Mouse (Mus musculus) limb, embryonic 12.5 days (tissue): ENCODE measurements around the gene Irf4. TPM values are rescaled to one million over a fixed set of nuclear protein-coding genes. Genes with fewer than 3 reads are reported as not detected.

Experiments used
- ATAC-seq: fragments of 200-750 bp; cut with Nextera tagmentation; 2 replicates; pipeline ENCODE4 v1.8.0; 2017; ENCODE audit warnings: low read depth, moderate TSS enrichment; ENCODE audit not compliant: insufficient number of reproducible peaks, insufficient read depth, low FRiP score, low TSS enrichment
- H3K27ac ChIP-seq: fragments of 300-500 bp; sonication (generic); 2 replicates; pipeline ENCODE4 v1.5.1; 2016; ENCODE audit warnings: mild to moderate bottlenecking, moderate library complexity
- H3K27me3 ChIP-seq: fragments of 300-500 bp; sonication (generic); 2 replicates; pipeline ENCODE4 v1.6.1; 2016; ENCODE audit warnings: mild to moderate bottlenecking, moderate library complexity
- H3K36me3 ChIP-seq: fragments of 300-500 bp; sonication (generic); 2 replicates; pipeline ENCODE4 v1.6.1; 2016; ENCODE audit warnings: mild to moderate bottlenecking, moderate library complexity
- H3K4me1 ChIP-seq: fragments of 300-500 bp; sonication (generic); replicated peaks from 2 replicates; pipeline ENCODE4 v1.6.1; 2016
- H3K4me2 ChIP-seq: fragments of 300-500 bp; sonication (generic); 2 replicates; pipeline ENCODE4 v1.6.1; 2016; ENCODE audit warnings: mild to moderate bottlenecking, moderate library complexity
- H3K4me3 ChIP-seq: fragments of 300-500 bp; sonication (generic); replicated peaks from 2 replicates; pipeline ENCODE4 v1.5.1; 2016; ENCODE audit warnings: mild to moderate bottlenecking
- H3K9ac ChIP-seq: fragments of 300-500 bp; sonication (generic); replicated peaks from 2 replicates; pipeline ENCODE4 v1.6.1; 2016; ENCODE audit warnings: mild to moderate bottlenecking, moderate library complexity
- H3K9me3 ChIP-seq: fragments of 300-500 bp; sonication (generic); 2 replicates; pipeline ENCODE4 v1.6.1; 2016; ENCODE audit warnings: mild to moderate bottlenecking, moderate library complexity
- WGBS: fragments of 180-500 bp; shearing (Covaris S2); methylation state at CpG from one replicate; pipeline ENCODE4 v1.1.7; 2016; 5-methylcytosine and 5-hydroxymethylcytosine counted together
- polyA plus RNA-seq: library from polyadenylated mRNA; unstranded; fragments of >200 nt; fragmentation: Nextera tagmentation; extraction: Ambion mirVana; gene quantifications from 2 replicates; pipeline ENCODE4 v1.2.1, GENCODE M21; 2016

Gene Irf4
- polyA plus RNA-seq, 1 experiment from 2014 or later = not detected

DNA sequence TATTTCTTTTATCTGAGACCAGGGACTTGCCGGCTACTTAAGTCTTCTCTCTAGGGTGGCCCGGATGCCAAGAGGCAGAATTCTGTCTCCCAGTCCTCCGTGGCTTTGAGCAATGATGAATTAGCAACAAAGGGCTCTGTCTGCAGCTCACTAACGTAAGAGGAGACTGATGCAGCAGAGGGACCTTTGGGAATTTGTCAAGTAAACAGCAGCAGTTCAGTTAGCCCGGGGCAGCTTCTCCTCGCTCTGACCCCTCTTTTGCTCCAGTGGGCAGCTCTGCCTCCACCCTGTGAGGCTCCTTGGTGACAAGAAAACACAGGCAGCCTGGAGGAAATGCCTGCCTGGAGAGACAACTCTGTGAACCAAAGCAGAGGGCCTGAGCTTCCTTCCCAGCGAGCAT lies 26.4 kb upstream of the Irf4 start:
- 26% methylated on average over 7 of the region's 7 CpGs for WGBS
- H3K9ac ChIP-seq = no peak overlapping the region
- no peak overlapping the region for H3K27ac ChIP-seq

DNA sequence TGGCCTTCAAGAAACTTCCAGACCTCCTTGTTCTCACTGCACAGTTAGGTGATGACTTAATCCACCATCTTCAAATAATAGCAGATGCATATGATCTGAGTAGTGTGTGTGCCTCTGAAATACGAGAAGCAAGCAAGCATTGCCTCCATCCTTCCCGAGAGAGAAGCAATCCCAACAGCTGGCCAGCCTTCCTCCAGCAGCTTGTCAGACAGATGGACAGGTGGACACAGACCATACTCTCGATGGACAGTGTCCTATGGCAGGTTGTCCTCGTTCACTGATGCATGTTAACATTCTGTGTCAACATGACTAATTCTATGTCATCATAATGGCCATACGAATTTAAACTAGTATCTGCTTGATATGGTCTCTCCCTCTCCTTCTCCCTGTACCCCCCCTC lies 25.8 kb upstream of the Irf4 start:
- 57% methylated on average over 5 of the region's 5 CpGs for WGBS

More for the DNA sequence above, 26.4 kb upstream of the Irf4 start:
- H3K36me3 ChIP-seq = no peaks in the 10 kb centered on the region
- no peak overlapping the region for H3K4me3 ChIP-seq
- H3K4me2 ChIP-seq = no peak overlapping the region
- no peaks in the 10 kb centered on the region for H3K9me3 ChIP-seq
- peaks cover 8% of the 10 kb centered on the region; the same call in 1 of the 2 replicates for H3K4me1 ChIP-seq
- no peaks in the 10 kb centered on the region for H3K27me3 ChIP-seq
- ATAC-seq = no peak

DNA sequence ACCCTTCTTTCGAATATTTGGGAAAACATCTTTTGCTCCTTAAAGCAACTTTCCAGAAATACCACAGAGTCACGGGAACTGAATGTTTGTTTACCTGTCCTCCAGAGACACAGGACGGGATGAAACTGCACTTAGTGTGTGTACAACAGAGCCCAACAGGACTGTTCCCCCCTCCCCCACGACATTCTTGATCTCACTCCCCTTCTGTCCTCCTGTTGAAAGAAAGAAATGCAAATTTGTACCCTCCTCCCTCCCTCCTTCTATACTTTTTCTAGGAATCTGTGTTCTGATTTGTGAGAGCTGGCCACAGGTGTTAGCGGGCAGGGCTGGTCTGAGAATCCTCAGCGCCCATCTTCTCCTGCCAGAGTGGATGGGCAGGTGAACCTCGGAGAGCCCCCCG lies 25.2 kb upstream of the Irf4 start:
- H3K27me3 ChIP-seq = no peaks in the 10 kb centered on the region
- H3K36me3 ChIP-seq = no peaks in the 10 kb centered on the region
- H3K4me3 ChIP-seq = no peak overlapping the region
- H3K9me3 ChIP-seq = no peaks in the 10 kb centered on the region
- ATAC-seq = no peak
- peaks cover 8% of the 10 kb centered on the region; the same call in 1 of the 2 replicates for H3K4me1 ChIP-seq
- no peak overlapping the region for H3K4me2 ChIP-seq
- WGBS = 62% methylated on average over 8 of the region's 8 CpGs
- H3K27ac ChIP-seq = no peak overlapping the region
- H3K9ac ChIP-seq = no peak overlapping the region

More for the DNA sequence above, 25.8 kb upstream of the Irf4 start:
- no peak overlapping the region for H3K4me3 ChIP-seq
- no peak for ATAC-seq
- H3K4me2 ChIP-seq = no peak overlapping the region
- H3K36me3 ChIP-seq = no peaks in the 10 kb centered on the region
- H3K27me3 ChIP-seq = no peaks in the 10 kb centered on the region
- no peak overlapping the region for H3K27ac ChIP-seq
- no peaks in the 10 kb centered on the region for H3K9me3 ChIP-seq
- no peak overlapping the region for H3K9ac ChIP-seq
- peaks cover 8% of the 10 kb centered on the region; the same call in 1 of the 2 replicates for H3K4me1 ChIP-seq

DNA sequence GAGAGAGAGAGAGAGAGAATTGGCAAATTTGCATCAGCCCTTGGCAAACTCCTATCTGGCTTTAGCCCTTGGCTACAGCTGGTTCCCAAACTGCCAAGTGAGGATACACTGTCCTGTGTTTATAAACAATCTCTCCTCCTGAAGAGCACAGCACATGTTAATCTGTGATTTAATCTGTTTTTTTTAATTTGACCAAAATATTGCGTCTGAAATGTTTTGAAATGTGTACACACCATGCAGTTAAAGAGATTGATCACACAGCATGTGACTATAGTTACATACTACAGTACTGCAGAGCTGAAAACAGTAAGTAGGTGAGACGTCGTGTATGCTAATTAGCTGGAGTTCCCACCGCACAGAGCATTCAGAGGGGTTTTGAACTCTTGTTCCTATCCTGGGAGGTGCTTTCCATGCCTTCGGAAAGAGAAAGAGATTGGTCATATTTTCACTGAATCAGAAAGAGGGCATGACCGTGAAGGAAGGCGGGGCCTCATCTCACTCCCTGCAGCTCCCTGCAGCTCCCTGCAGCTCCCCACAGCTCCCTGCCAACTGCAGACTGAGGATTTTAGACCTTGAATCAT lies 24.2 kb upstream of the Irf4 start:
- Histone ChIP-seq H3K4me1 (0 out of 2 replicates have a peak, but pooled peaks cover 5% of the 10 kb centered on the region), H3K4me3 (no peak overlapping the region), H3K36me3 (no peaks in the 10 kb centered on the region), H3K9me3 (no peaks in the 10 kb centered on the region), H3K9ac (no peak overlapping the region), H3K27ac (no peak overlapping the region), H3K4me2 (no peak overlapping the region), H3K27me3 (no peaks in the 10 kb centered on the region)
- WGBS = 37% methylated on average over 7 of the region's 7 CpGs
- ATAC-seq = no peak

DNA sequence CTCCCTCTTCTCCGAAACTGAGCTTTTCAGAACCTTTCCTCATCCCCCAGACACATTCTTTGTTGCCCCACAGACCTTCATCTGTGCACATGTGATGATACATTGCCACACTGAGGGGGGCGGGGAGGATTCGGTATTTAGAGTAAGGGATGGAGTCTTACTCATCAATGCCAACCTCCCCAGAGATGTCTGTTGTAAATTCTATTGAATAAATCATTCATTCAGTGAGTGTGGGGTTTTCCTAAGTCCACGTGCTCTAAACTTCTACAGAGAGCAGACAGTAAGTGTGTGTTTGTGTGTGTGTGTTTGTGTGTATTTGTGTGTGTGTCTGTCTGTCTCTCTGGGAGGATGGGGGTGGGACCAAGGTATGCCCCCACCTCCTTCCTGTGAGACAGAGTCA lies 22.1 kb upstream of the Irf4 start:
- Histone ChIP-seq H3K27ac (no peak overlapping the region), H3K4me3 (no peak overlapping the region), H3K4me2 (no peak overlapping the region), H3K9me3 (no peaks in the 10 kb centered on the region), H3K4me1 (0 out of 2 replicates have a peak, but pooled peaks cover 5% of the 10 kb centered on the region), H3K36me3 (no peaks in the 10 kb centered on the region), H3K27me3 (no peaks in the 10 kb centered on the region), H3K9ac (no peak overlapping the region)
- no peak for ATAC-seq
- 82% methylated on average over 4 of the region's 4 CpGs for WGBS

DNA sequence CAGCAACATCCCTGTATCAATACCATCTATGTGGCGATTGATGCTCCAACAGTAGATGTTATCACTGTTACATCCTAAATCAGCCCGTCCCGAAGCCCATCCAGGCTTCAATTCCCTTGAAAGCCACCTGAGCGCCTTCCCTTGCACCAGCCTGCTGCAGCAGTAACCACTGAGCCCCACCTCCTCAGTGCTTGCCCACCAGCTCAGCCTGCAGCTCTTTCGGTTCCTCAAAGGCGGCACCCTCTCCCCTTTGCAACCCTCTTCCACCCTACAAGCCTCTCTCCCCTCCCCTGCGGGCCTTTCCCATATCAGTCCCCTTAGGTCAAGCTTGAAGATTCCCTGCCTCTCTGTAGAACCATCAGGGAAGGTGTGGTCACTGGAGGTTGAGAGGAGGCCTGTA lies 20.9 kb upstream of the Irf4 start:
- Histone ChIP-seq H3K4me3 (no peak overlapping the region), H3K4me2 (no peak overlapping the region), H3K27me3 (no peaks in the 10 kb centered on the region), H3K4me1 (0 out of 2 replicates have a peak, but pooled peaks cover 5% of the 10 kb centered on the region), H3K27ac (no peak overlapping the region), H3K9me3 (no peaks in the 10 kb centered on the region), H3K9ac (no peak overlapping the region), H3K36me3 (no peaks in the 10 kb centered on the region)
- ATAC-seq = no peak
- WGBS = 97% methylated on average over 7 of the region's 7 CpGs

DNA sequence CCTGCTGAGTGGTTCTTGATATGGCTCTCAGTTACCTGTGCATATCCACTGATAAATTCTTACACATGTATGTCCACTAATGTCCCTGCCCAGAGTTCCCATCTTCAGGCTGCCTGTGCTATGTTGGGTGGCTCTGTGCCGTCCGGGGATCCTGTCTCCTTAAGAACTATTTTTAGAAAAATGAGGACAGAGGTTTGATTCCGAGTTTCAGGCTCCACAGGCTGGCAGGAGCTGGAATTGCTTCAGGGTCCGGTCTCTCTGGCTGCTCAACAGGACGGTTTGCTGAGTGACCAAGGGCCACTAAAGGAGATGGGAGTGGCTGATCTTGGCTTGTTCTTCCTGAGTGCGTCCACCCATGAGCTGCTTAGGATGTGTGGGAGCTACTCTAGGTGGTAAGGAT lies 19.8 kb upstream of the Irf4 start:
- no peak overlapping the region for H3K27ac ChIP-seq
- H3K4me1 ChIP-seq = 0 out of 2 replicates have a peak, but pooled peaks cover 5% of the 10 kb centered on the region
- H3K4me3 ChIP-seq = no peak overlapping the region
- H3K9me3 ChIP-seq = no peaks in the 10 kb centered on the region
- ATAC-seq = no peak
- H3K4me2 ChIP-seq = no peak overlapping the region
- 59% methylated on average over 6 of the region's 6 CpGs for WGBS
- no peak overlapping the region for H3K9ac ChIP-seq
- H3K36me3 ChIP-seq = no peaks in the 10 kb centered on the region
- no peaks in the 10 kb centered on the region for H3K27me3 ChIP-seq

DNA sequence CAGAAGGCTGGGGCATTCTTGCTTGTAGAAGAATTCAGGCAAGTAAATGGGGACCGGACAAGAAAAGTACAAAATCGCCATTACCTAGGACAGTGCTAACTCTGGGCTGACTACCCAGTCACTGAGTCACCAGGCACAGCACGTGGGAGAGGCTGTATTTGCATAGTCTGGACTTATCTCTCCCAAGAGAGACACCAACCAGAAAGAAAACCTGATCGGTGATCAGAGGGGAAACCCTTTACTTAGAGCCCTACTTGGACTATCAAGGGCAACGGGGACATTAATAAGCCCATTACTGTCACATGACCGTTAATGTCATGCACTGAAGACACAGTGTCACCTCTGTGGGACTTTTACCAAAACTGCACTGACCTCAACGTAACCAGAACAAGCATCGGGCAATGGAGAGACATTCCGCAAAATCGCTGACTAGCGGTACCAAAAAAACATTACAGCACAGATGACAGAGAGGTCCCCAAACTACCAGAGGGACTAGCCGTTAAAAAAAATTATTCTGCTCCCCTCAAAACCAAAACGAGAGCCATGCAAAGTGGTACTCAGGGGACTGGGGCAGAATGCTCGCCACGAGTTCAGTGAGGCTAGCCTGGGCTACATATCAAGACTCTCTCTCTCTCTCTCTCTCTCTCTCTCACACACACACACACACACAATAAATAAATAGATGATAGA lies 18.8 kb upstream of the Irf4 start:
- Histone ChIP-seq H3K27me3 (no peaks in the 10 kb centered on the region), H3K4me2 (no peak overlapping the region), H3K9me3 (no peaks in the 10 kb centered on the region), H3K36me3 (no peaks in the 10 kb centered on the region), H3K9ac (no peak overlapping the region), H3K4me3 (no peak overlapping the region), H3K4me1 (0 out of 2 replicates have a peak, but pooled peaks cover 1% of the 10 kb centered on the region), H3K27ac (no peak overlapping the region)
- no peak for ATAC-seq
- 85% methylated on average over 15 of the region's 15 CpGs for WGBS

DNA sequence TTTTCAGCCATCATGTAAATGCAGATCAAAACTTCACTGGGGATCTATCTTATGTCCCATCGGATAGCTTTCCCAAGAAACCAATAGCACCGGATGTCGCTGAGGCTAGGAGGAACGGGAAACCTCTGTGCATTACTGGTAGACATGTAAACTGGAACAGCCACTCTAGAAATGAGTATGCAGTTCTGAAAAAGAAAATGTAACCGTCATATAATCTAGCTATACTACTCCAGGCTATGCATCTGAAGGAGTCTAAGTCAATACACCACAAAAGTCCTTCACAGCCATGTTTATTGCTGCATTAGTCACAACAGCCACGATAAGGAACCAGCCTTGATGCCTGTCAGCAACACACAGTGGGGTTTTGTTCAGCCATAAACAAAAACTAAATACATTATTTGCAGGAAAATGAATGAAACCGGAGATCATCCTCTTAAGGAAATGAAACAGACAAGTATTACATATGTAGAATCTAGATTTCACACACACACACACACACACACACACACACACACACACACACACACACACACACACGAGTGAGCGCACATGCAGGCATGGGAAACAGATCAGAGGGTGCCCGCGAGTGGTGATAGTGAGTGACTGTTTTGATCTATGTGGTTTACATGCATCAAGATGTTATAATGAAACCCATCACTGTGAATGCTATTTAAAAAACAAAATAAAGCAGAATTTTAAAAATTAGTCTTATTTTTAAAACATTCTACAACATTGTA lies 16.1 kb upstream of the Irf4 start:
- H3K4me2 ChIP-seq = no peak overlapping the region
- no peaks in the 10 kb centered on the region for H3K9me3 ChIP-seq
- no peak overlapping the region for H3K9ac ChIP-seq
- H3K27me3 ChIP-seq = no peaks in the 10 kb centered on the region
- no peaks in the 10 kb centered on the region for H3K4me1 ChIP-seq
- WGBS = 87% methylated on average over 11 of the region's 11 CpGs
- H3K27ac ChIP-seq = no peak overlapping the region
- no peak for ATAC-seq
- no peak overlapping the region for H3K4me3 ChIP-seq
- H3K36me3 ChIP-seq = no peaks in the 10 kb centered on the region

DNA sequence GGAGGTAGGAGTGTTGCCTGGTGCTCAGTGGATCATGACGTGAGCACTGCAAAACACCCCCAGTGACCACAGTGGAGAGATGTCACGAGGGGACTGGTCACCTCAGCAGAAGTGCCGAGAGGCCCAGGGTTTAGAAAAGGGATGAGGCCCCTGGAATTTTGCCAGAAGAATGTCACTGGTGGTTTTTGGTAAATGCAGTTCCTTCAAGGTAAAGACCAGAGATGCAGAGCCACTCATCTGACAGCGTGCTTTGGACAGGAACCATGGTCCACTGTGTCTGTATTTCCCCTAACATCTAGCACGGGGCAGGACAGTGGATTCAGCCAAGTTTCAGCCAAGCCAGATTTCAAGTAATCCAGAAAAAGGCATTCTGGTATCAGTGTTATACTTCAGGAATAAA lies 12.3 kb upstream of the Irf4 start:
- Histone ChIP-seq H3K27me3 (no peaks in the 10 kb centered on the region), H3K9me3 (no peaks in the 10 kb centered on the region), H3K36me3 (no peaks in the 10 kb centered on the region), H3K4me2 (no peak overlapping the region), H3K9ac (no peak overlapping the region), H3K27ac (no peak overlapping the region), H3K4me3 (no peak overlapping the region), H3K4me1 (no peaks in the 10 kb centered on the region)
- no peak for ATAC-seq
- WGBS = 83% methylated on average over 5 of the region's 5 CpGs

DNA sequence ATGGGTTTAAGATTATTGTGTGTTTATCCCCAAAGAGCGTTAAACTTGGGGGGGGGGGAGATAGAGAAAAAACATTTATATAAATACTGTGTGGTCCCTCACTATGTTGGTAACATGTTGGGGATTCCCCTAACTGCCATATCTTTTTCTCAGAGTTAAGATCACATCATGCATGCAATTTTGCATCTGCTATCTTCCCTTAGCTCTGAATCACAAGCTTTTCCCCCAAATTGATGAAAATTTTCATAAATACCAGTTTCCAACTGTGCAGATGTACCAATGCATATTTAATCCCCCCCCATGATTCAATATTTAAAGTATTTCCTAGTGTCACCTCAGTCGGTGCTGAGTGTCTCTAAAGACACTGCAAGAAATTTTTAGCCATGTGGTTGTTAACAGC lies 11.8 kb upstream of the Irf4 start:
- H3K9ac ChIP-seq = no peak overlapping the region
- no peak overlapping the region for H3K4me3 ChIP-seq
- H3K27me3 ChIP-seq = no peaks in the 10 kb centered on the region
- H3K4me1 ChIP-seq = no peaks in the 10 kb centered on the region
- H3K27ac ChIP-seq = no peak overlapping the region
- H3K36me3 ChIP-seq = no peaks in the 10 kb centered on the region
- no peak overlapping the region for H3K4me2 ChIP-seq
- ATAC-seq = no peak
- 90% methylated on average over 2 of the region's 2 CpGs for WGBS
- H3K9me3 ChIP-seq = no peaks in the 10 kb centered on the region
